Mouse (Mus musculus) liver (tissue): ENCODE results near the gene Esrra.
A peak's percentile ranks its signal among the peaks of the same experiment; 100 is the strongest.

Source experiments
- DNase-seq: peaks from one replicate; pipeline ENCODE4 v3.0.0-alpha.2; 2020; ENCODE audit warnings: mixed read lengths

Esrra gene

DNA sequence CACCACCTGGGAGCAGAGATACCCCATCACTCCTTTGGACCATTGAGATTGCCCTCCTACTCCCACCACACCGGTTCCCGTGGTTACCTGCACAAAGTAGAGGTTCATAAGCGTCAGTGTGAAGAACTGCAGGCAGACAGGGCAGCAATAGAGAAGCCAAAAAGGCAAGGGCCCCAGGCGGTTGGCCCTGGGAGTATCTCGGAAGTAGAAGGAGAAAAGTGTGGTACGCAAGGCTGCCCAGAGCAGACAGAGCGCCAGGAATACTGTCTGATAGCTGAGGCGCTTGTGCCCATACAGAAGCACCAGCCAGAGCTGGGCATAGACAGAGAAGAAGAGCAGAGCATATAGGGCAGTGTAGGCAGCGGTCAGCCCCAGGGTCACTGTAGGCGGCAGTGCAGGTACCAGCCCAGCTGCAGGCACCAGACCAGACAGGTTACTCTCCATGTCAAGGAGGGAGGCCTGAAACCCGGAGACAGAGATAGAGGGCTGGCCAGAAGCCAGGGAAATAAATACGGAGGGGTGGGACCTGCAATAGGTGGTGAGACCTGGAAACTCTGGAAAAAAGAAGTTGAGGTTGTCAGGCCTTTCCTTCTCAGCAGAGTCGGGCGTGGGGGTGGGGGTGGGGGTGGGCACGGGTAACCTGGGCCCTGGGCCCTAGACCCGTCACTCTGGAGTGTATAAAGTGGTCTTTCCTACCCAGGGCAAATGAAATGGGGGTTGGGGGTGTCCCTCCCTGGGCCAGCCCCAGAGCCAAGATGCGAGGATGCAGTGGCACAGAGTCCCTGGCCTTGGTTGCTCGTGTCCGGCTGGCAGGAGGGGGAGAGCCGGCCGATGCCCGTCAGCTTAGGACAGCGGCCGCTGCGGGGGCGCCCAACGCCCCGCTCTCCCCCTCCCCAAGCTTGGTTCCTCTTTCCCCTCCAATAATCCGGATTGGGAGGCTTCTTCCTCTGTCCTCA, 19.1 kb upstream of the Esrra start:
- no peak for DNase-seq

DNA sequence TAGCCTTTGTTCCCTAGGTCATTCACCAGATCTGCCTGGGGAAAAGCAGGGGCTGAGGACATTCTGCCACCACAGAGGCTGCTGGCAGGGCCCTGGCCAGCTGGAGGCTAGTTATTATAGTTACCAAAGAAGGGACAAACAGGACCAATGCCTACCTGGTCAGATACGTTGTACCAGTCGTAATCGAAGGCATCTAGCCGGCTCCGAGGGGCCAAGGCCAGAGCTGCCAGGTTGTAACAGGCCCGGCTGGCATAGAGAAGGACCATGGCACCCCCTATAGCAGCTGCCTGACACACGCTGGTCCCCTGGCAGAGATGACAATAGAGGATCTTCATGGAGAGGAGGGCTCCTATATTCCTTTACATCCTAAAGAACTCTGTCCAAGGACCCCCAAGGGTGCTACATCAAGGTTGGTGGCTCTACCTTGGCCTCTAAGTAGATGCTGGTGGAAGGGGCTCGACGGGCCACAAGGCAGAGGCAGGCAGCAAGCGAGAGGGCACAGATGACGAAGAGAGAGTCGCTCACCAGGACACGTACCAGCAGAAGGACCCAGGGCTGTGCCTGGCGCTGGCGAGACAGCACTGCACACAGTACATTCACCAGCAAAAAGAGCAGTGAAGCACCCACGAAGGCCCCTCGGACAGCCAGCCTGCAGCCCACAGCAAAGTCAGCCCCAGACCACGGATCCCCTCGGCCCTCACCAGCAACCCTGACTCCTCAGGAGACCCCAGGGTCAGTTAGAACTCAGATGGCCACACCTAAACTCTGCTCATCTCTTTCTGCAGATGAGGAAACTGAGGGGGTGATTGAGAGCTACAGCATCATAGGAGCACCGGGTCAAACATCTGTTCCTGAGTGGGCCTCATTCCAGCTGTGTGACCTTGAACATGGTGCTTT, 17.7 kb upstream of the Esrra start:
- DNase-seq, result no peak

DNA sequence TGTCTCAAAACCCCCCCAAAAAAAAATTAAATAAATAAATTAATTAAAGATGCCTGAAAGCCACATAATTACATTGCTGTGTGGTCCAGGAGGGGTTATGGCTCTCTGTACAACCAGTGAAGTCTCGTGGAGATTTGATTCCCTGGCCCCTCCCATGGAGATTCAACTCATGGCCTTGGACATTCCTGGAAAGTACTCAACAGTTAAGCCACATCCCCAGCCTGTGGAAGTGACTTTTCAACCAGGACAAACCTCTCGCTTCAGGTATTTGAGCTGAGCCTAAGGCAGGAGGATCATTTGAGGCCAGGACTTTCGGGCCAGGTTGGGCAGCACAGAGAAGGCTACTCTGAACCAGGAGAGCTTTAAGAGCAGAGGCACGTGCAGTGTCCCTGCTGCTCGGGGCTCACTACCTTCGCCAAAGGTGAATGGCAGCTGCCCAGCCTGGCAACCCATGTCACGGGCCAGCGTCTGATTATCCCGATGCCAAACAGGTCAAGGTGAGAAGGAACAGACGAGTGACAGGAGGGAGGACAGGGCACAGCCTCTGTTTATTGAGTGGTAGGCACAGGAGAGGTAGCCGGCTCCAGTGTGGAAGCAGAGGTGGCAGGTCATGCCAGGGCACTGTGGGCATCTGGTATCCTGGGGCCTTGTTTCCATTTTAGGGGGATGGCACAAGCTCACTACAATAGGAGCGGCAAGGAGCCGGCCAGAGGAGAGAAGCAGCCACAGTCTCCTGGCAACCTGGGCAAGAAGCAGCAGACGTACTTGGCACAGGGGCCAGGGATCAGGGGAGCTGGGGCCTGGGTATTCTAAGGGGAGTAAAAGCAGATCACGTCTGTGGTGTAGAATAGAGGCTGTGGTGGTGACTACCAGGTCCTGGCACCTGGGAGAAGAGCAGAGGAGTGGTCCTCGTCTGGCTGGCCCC, 16.2 kb upstream of the Esrra start:
- no peak for DNase-seq

DNA sequence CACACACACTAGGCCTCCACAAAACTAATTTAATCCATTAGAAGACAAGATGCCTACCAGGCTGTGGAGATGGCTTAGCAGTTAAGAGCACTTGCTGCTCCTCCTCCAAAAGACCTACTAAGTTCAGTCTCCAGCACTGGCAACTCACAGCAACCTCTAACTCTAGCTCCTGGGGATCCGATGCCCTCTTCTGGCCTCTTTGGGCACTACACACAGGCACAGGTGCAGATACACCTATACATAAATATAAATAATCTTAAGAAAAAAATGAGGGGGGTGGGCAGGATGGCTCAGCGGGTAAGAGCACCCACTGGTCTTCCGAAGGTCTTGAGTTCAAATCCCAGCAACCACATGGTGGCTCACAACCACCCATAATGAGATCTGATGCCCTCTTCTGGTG, 14.7 kb upstream of the Esrra start:
- no peak for DNase-seq

DNA sequence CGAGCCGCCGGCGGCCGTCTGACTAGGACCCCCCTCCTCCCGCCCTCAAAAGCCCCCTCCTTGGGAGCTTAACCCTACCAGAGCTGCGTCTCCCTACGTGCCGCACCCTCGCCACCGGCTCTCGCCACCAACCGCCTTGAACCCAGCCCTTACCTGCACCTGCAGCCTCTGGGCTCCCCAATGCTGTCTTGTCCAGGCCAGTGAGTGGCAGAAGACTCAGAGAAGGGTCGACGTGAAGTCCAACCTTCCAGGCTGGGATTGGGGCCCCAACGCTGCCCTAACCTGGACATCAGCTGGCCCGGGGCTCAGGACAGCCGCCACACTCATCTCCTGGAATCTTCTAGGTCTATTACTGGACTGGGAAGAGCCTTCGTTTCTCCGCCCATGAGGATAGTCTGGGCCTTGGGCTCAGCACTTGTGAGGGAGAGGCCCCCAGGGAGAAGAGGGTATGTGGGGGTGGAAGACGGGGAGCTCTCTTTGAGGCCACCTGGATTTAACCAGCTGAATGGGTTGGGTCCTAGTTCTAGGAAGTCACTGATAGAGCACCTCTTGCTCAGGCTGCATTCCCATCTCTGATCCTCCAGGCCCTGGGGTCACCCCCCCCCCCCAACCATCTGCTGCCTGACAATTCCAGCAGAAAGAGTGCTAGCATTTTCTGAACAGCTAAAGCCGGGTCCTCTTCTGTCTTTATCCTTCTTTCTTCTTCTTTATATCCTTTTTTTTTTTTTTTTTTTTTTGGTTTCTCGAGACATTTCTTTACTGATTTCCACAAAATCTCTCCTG, 12.8 kb upstream of the Esrra start, which contains the start of gene Kcnk4:
Gene Kcnk4, minus strand, starts transcription at position 321 of the 783 bp plus-strand sequence.
- no peak for DNase-seq

DNA sequence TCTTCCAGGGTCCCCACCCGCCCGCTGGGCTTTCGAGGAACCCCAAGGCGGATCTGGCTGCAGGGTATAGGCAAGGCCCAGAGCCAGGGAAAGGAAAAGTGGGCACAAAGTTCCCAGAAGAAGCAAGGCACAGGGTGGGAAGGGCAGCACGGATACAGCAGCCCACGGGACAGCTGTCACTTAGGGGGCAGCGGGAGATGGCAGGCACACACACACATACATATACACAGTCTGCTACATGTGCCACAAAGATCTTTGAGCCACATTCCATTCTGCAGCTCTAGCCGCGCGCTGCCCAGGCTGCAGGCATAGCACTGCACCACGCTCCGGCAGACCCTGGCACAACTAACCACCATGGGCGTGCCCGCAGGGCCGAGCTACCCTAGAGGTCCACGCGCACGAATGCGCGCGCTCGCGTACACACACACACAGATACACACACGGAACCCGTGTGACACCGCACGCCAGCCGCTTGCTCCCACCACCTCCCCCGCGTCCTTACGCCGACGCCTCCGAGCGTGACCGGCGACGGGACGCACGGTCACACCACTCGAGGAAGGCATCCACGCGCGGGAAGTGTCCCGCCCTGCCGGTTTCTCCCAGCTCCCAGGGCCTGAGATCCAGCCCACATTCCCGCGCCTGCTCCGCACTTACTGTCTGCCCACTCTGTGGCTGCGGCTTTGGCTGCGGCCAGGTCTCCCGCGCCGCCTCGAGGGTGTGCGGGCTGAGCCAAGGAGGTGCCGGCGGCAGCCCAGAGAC, 12.0 kb upstream of the Esrra start:
- DNase-seq, result no peak

DNA sequence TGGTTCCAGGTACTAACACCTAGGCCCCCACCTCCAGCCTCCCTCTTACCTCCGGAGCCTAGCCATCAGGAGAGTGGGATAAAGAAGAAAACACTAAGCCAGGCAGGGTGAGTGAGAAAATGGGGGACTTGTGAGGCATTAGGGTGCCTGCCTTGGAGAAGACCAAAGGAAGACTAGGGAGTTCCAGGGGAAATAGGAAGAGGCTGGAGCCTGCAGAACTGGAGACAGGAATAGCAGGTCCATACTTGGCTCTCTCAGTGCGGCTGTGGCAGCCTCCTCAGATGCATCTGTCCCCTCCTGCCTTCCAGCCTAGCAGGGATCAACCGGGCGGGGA, 11.5 kb upstream of the Esrra start:
- DNase-seq, result no peak

DNA sequence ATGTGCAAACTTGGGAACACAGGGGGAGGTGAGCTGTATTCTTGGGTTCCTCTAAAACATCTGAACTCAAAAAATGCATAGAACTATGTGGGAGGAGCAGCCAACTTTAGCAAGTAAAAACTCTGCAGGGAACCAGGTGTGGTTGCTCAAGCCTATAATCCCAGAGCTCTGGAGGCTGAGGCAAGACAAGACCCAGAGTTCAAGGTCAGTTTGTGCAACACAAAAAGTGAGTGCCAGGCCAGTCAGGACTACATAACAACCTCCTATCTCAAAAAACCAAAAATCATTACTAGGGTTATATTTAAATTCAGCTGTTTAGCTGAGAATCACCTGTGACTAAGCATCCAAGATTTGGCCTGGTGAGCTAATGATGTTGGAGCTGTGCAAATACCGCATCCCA, 10.4 kb upstream of the Esrra start:
- no peak for DNase-seq

DNA sequence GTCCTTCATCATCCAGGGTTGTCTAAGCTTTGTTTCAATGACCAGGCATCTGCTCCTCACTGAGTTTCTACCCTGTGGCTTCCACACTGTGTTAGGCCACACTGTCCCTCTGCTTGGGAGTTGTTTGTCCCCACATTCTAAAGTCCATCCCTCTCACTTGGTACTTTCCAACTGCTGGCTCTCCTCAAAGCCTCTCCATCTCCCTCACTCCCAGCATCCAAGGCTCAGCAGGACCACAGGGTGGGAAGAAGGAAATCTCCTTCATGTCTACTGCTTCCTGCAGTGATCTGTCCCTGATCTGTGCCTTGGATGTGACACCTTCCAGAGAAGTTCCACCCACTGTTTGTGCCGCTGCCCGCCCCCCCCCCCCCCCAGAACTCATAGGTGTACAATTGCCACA, 9.4 kb upstream of the Esrra start:
- DNase-seq, result no peak

DNA sequence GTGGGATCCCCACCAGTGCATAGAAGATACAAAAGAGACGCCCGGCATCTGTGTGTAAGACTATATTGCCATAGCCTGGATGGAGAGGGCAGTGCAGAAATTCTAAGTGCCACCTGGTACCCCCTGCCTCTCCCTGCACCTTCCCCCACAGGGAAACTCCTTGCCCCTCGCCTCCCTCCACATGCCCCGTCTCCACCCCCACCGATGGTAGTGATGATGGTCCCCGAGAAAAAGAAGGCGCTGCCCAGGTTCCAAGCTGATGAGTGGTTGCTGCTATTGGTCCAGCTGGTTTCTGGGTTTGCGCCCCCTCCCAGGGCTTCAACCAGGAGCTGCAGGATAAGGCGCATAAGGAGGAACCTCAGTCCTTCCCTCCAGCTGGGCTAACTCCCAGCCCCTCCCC, 6.5 kb upstream of the Esrra start:
- DNase-seq, result no peak

DNA sequence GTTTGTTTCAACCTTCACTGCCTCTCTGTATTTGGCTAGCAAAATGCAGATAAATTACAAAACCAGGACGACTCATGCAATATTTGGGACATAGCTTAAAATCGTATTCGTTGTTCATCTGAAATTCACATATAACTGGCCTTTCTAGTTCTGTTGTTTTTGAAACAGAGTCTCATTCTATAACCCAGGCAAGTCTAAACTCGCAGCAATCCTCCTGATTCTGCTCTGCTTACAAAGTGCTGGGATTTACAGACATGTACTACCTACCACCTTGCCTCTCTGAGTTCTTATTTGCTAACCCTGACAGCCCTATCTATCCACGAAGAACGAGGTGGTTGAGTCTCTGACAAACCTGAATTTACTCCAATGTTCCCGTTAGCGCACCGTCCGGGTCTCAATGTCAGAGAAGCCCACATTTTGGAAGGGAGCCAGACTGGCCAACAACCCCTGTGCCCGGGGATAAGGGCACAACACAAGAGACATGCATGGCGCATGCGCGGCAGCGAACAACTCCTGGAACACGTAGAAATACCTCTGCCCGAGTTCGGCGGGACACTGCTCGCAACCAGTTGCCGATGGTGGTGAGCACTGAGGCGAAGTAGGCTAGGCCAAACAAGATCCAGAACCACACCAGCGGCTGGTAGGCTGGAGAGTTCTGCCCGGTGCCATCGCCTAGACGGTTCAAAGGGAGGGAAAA, 5.1 kb upstream of the Esrra start:
- no peak for DNase-seq

DNA sequence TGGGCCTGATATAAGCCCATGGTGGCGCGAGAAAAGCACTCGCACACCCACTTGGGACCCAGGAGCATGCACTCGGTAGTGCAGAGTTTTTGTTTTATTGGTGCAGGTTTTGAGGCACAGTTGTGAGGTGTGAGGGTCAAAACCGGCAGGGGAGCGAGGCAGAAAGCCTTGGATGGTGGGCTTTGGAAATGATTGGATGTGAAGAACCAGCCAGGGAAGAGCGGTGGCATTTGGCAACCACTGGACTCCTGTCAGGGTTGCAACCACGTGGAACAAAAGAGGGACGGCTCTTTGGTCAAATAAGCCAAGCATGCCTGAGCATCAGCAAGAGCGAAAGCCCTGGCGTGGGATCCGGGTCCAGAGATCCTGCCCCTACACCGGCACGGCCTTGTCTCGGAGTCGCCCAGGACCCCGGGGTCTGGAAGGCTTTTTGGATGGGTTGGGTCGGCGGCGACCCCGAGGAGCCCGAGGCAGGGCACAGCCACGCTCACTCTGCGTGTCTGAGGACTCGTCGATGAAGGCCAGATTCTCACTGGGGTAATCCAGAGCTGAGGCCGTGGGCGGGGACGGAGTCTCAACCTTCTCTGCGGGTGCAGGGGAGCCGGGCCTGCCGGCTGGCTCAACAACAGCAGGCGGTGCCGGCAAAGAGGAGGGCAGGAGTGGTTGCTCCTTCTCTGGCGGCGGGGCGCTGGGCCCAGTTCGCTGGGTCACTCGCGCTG, 4.2 kb upstream of the Esrra start:
- DNase-seq, result no peak

DNA sequence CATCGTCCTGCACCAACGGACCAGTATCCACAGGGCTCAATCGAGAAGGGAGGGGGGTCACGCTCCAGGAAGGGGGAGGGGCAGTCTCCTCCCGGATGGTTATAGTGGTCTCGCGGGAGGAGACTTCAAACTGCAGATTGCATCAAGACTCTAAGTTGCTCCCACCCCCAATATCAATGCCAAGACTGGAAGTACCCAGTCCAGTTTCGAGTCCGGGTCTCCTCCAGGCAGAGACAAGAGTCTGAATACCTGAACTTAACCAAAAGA, 3.6 kb upstream of the Esrra start, which contains the start of gene Catsperz:
Gene Catsperz, minus strand, starts transcription at position 74 of the 267 bp plus-strand sequence.
- DNase-seq, result no peak

DNA sequence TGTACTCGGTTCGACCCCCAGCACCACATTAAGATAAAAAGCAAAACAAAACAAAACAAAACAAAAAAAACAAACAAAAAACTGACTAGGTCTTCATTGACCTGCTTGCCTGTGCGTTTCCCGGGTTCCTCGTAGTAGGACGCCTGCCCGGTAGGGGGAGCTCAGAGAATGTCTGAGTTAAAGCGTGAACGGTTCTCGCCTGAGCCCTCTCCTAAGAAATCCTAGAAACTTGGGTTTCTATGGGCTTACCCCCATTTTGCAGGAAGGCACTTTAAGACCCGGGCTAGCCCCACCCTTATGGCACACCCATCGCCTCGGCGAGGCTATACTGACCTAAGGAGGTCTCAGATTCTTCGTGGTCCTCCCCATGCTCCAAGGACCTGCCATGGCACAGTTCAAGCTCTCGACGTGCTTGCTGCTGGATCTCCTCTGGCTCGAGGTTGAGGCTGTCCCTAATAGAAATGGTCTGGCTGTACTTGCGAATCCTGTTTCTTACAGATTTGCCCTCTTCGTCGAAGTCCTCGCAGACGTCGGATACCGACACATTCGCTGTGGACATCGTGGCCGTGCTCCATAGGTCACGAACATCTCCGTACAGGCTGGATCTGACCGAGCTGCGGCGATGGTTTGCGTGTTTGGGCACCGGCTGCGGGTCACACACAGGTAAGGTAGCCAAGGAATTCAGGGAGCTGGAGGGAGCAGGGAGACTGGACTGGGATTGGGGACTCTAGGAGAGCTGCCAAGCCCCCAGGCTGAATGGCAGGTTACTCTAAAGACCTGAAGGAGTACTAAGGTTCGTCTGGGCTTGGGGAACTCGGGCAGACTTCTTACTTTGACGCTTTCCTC, 3.1 kb upstream of the Esrra start:
- DNase-seq, result peak; percentile 80

DNA sequence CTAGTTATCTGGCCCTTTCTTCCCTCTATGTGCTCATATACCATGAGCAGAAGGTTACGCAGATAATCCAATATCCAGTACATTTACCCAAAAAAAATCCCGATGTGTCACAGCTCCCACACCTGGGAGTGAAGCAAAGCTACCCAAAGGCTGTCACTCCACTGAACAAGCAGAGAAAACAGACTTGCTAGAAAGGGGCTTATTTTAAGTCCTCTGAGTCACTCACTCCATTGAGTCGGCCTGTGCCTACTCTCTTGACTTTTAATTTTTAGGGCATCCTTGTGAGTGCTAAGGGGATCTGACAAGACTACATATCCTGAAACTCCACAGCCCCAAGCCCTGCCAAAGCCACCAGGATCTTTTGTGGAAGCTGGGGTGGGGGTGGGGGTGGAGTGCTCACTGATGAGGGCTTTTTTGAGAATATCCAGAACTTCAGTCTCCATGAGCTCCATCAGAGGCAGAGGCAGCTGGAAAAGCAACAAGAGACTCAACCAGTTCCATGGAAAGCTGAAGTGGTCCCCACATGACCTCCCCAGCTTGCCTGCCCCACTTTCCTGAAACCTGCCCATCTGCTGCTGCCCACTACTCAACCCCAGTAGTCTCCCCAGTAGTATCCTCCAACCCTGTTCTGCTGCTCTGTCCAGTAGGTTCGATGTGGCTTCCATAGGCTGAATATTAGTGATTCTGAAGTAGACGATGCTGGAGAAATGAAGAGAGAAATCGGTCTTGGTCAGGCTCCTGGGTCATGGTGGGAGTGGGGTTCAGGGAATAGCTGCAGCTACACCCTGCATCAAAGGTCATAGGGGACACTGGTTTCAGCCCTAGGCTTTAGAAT, 1.5 kb upstream of the Esrra start:
- no peak for DNase-seq

DNA sequence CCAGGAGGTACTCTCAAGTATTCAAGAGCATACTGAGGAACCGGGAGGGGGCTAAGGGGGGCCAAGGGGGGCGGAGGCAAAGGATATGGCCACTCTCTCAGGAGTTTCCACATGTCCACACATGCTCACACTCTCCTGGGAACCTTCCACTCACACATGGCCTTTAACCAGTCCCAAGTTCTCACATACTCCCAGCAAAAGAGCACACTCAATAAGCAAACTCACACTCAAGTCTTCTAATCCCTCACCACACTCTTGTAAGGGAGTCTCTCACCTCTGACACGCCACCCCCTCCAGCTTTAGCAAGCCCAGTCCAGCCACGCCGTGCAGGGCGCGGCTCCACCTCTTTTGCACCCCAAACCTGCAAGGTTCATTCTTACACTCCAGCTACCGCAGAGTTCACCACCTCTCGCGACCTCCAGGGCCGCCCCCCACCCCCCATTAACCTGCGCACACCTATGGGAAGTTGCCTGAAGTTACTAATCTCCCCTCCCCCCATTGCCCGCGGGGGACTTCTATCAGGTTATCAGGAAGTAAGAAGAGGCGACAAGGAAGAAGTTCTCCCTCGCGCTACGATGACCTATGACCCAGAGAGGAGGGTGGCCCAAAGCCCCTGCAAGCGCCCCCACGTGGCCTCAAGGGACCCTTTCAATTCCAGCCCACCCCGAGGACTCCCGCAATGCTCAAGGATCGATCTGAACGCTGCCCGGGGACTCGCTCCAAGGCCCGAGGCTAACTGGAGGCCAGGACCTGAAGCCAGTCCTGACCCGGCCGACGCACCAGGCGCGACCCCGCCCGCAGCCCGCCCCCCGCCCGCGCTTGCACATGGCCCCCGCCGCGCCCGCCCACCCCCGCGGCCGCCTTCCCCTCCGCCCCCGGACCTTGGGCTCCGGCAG, 624 bp downstream of the Esrra start:
- DNase-seq, result peak; percentile 62
